Mouse (Mus musculus): ENCODE measurements at regions not wholly inside any gene's neighbourhood (a gene's known extent, or its start where the extent isn't known, plus 50 kb on each side); places are given as distances from the start of the nearest gene placed in this dataset.

DNA sequence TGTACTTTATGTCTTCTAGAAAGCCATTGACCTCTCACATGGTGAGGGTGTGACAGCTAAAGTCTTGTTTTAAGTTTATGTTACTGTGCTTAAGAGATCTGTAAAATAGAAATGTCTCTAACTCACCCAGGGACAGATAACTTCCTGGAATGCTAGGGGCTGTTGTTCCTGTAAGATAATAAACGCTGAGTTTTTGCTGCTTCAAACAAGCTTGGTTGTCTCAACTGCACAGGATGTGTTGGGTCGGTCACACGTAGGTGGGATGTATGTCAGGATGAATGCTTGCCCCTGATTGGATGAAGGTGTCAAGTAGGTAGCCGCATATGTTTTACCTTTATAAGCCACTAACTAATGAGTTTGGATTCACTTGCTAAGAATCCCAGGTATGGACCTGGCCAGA, 63.8 kb upstream of the Eif4g2 start:
- WGBS: 80% methylated on average over 4 of the region's 4 CpGs
- no peak overlapping the region for H3K9ac ChIP-seq
- H3K4me1 ChIP-seq: no peaks in the 10 kb centered on the region
- no peaks in the 10 kb centered on the region for H3K9me3 ChIP-seq
- H3K4me3 ChIP-seq: no peak overlapping the region
- no peak overlapping the region for H3K27ac ChIP-seq
- H3K36me3 ChIP-seq: no peaks in the 10 kb centered on the region
- no peak overlapping the region for H3K4me2 ChIP-seq
- no peak for ATAC-seq (ENCODE audit: insufficient number of reproducible peaks, insufficient read depth, low FRiP score, low TSS enrichment, low read depth)
- no peaks in the 10 kb centered on the region for H3K27me3 ChIP-seq

- Histone ChIP-seq H3K4me2 (no peak overlapping the region), H3K36me3 (no peaks in the 10 kb centered on the region), H3K4me3 (no peak overlapping the region), H3K4me1 (no peaks in the 10 kb centered on the region), H3K9me3 (no peaks in the 10 kb centered on the region), H3K27ac (no peak overlapping the region), H3K27me3 (no peaks in the 10 kb centered on the region), H3K9ac (no peak overlapping the region)
- 77% methylated on average over 3 of the region's 3 CpGs for WGBS
- ATAC-seq (ENCODE audit: insufficient number of reproducible peaks, insufficient read depth, low FRiP score, low TSS enrichment, low read depth): no peak
Observed at GRCm38 (mm10) chr7:111144216-111144615, 61.4 kb upstream of the Eif4g2 start.

DNA sequence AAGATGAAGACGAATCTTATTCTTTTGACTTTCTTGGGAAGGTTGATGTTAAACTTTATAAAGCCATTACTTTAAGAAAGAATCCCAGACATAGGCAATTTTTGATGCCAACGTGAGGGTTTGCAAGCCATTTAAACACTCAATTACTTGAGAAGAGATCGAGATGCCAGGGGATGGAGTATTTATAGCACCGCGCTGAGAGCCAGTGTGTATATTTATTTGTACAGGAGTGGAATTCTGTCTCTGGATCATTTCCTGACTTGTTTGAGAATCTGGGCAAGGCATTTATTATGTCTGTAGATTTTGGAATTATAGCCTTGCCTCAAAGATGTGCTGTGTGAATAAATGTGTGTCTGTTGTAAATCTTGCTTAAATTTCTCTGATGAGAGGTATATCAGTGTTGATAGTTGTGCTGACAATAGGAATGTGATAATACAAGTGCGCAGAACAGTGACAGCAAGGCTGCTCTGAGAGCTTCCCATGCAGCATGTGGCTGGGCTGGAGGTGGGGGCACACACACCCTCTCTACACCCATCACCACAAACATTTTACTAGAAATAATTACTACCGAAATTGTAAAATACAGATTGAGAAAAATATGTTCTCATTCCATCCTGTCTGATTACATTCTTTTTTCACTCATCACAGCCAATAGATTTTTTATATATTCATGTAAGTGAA, 58.6 kb upstream of the Eif4g2 start:
- Histone ChIP-seq H3K4me1 (no peaks in the 10 kb centered on the region), H3K4me2 (no peak overlapping the region), H3K27me3 (no peaks in the 10 kb centered on the region), H3K9me3 (no peaks in the 10 kb centered on the region), H3K9ac (no peak overlapping the region), H3K36me3 (no peaks in the 10 kb centered on the region), H3K27ac (no peak overlapping the region), H3K4me3 (no peak overlapping the region)
- ATAC-seq (ENCODE audit: insufficient number of reproducible peaks, insufficient read depth, low FRiP score, low TSS enrichment, low read depth): no peak
- 77% methylated on average over 7 of the region's 7 CpGs for WGBS

DNA sequence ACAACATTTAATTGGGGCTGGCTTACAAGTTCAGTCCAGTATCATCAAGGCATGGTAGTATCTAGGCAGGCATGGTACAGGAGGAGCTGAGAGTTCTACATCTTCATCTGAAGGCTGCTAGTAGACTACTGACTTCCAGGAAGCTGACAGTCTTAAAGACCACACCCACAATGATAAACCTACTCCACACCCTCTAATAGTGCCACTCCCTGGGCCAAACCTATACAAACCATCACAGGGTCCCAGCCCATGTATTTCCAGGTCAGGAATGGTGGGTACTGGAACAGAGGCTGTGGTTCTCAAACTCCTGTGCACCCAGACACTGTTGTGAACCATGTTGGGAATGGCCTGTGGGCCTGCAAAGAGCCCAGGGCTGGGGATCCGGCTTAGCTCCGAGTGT, 55.2 kb upstream of the Eif4g2 start:
- 98% methylated on average over 2 of the region's 2 CpGs for WGBS

GRCm38 (mm10) chr7:111136066-111136639, 53.3 kb upstream of the Eif4g2 start:
- no peaks in the 10 kb centered on the region for H3K9me3 ChIP-seq
- no peaks in the 10 kb centered on the region for H3K36me3 ChIP-seq
- no peak overlapping the region for H3K4me3 ChIP-seq
- no peaks in the 10 kb centered on the region for H3K27me3 ChIP-seq
- 69% methylated on average over 6 of the region's 6 CpGs for WGBS
- H3K4me1 ChIP-seq: peaks cover 4% of the 10 kb centered on the region; the same call in 1 of the 2 replicates
- H3K4me2 ChIP-seq: no peak overlapping the region
- no peak for ATAC-seq (ENCODE audit: insufficient number of reproducible peaks, insufficient read depth, low FRiP score, low TSS enrichment, low read depth)
- H3K27ac ChIP-seq: no peak overlapping the region
- no peak overlapping the region for H3K9ac ChIP-seq

More for the DNA sequence above, 55.2 kb upstream of the Eif4g2 start:
- Histone ChIP-seq H3K36me3 (no peaks in the 10 kb centered on the region), H3K27me3 (no peaks in the 10 kb centered on the region), H3K27ac (no peak overlapping the region), H3K4me3 (no peak overlapping the region), H3K4me1 (peaks cover 4% of the 10 kb centered on the region; the same call in 1 of the 2 replicates), H3K9ac (no peak overlapping the region), H3K9me3 (no peaks in the 10 kb centered on the region), H3K4me2 (no peak overlapping the region)
- ATAC-seq (ENCODE audit: insufficient number of reproducible peaks, insufficient read depth, low FRiP score, low TSS enrichment, low read depth): no peak

DNA sequence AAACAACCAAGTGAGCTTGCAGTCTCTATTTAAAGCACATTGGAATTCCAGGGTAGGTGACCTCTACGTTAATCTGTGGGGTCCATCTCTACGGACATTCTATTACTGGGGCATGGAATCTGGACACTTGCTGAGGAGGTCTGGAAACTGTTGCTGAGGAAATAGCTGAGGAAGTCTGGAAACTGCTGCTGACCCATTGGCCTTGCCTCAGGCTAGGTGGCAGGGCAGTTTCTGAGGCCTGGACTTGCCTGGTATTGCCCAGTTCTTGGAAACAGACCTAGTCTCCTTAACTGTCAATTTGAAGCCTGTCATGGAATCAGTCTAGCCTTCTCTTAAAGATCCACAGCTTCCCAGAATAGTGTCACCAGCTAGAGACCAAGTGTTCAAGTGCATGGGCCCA, 51.7 kb upstream of the Eif4g2 start:
- no peaks in the 10 kb centered on the region for H3K9me3 ChIP-seq
- no peaks in the 10 kb centered on the region for H3K36me3 ChIP-seq
- H3K4me3 ChIP-seq: no peak overlapping the region
- no peak overlapping the region for H3K27ac ChIP-seq
- H3K9ac ChIP-seq: no peak overlapping the region
- no peak for ATAC-seq (ENCODE audit: insufficient number of reproducible peaks, insufficient read depth, low FRiP score, low TSS enrichment, low read depth)
- no peak overlapping the region for H3K4me2 ChIP-seq
- peaks cover 4% of the 10 kb centered on the region; the same call in 1 of the 2 replicates for H3K4me1 ChIP-seq
- 81% methylated on average over 2 of the region's 2 CpGs for WGBS
- no peaks in the 10 kb centered on the region for H3K27me3 ChIP-seq

Data from embryonic facial prominence, embryonic 13.5 days (tissue).